Mouse (Mus musculus) skeletal muscle tissue, adult 2 months (tissue): ENCODE measurements at regions not wholly inside any gene's neighbourhood (a gene's known extent, or its start where the extent isn't known, plus 50 kb on each side); places are given as distances from the start of the nearest gene placed in this dataset.

Experiments
- DNase-seq: peaks from one replicate; pipeline ENCODE4 v3.0.0-alpha.2; 2012; ENCODE audit warnings: low read depth, low spot score

GRCm38 (mm10) chr3:83416536-83416935, 288.8 kb downstream of the Dchs2 start:
- DNase-seq: no peak

- DNase-seq: no peak
These were observed 296.5 kb downstream of the Dchs2 start for GRCm38 (mm10) chr3:83424267-83424666.

GRCm38 (mm10) chr3:83429376-83429775, 301.6 kb downstream of the Dchs2 start:
- no peak for DNase-seq

DNA sequence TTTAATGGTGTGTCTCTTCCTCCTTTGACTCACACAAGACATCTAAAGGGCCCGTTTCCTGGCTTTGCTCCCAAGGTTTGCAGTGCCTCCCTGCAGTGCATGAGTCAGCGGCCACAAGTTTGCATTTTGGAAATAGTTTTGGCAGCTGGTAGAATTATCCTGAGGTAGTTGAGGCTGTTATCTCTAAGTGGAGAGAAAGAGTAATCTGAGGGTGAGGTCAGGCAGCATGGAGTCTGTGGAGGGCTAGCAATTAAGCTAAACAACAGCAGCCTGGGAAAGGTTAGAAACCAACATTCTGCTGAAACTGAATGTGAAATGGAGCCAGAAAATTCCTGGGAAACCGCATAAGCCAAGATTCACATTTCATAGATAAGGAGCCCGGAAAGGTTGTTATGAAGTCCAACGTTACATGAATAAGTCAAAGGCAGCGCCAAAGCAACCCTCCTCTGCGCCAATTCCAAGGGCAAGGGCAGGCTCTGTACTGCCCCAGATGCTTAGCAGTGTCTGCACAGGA, 318.5 kb downstream of the Dchs2 start:
- peak; percentile 29 for DNase-seq

- peak; percentile 21 for DNase-seq
These were observed 315.5 kb upstream of the Sfrp2 start for GRCm38 (mm10) chr3:83450662-83451061.

DNA sequence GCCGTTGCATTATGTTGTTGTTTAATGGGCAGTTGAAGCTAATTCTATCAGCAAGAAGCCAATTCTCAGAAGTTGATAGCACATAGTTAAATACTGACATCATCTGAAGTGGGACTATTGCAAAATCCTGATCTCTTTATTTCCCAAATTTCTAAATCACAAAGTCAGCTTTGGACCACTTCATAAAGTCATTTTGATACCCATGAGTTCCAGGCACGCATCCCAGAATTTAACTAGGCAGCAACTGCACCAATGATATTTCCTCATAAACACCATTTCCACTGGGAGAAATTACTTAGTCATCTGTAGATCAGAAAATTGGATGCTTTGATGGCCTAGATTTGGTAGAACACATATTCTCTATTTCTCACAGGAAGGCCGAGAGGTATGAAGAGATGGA, 314.8 kb upstream of the Sfrp2 start:
- peak; percentile 83 for DNase-seq

GRCm38 (mm10) chr3:83453462-83453861, 312.7 kb upstream of the Sfrp2 start:
- DNase-seq: no peak

DNA sequence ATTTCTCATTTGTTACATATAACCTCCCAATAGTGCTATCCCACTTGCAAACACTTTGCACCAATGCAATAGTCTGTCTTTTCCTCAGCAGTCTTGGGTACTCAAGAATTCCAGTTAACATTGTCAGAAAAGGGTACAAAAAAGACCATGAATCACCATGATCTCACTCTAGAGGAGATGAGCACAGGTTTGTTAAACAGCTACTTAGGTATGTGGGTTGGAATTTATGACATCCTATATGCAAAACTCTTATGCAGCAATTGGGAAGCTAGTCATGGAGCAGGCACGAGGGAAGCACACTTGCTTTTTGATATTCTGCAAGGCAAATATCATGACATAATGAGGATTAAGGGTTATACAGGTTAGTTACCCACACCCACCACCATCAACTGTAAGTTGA, 307.7 kb upstream of the Sfrp2 start:
- DNase-seq: no peak

DNA sequence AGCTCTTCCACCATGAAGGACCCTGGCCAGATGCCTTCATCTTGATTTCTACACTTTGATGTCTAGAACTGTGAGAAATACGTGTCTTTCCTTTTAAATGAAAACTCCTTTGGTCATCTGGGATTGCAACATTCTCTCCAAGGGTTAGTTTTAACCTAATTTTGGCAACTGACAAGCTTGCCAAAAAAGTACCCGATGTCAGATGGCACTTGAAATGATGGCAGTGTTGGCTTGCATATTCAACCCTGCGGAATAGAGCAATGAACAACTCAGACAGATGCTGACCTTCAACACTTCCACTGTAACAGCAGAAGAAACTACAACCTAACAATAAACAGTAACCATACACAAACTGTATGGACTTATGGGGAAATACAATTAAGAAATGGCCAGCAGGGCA, 286.9 kb upstream of the Sfrp2 start:
- DNase-seq: no peak

- DNase-seq: no peak
These were observed 285.9 kb upstream of the Sfrp2 start for GRCm38 (mm10) chr3:83480176-83480575.

- DNase-seq: no peak
These were observed 279.9 kb upstream of the Sfrp2 start for GRCm38 (mm10) chr3:83486192-83486716.

DNA sequence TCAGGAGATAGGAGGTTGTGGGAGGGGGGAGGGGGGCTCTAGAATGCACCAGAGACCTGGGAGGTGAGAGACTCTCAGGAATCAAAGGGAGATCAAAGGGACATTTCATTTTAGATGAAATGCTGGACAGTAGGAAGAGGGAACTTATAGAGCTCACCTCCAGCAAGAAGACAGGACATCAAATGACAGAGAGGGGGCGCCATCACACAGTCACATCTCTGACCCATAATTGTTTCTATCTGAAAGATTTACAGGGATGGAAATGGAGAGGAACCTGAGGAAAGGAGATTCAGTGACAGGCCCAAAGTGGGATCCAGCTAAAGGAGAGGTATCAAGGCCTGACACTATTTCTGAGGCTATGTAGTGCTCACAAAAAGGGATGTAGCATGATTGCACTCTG, 270.5 kb upstream of the Sfrp2 start:
- DNase-seq: no peak

DNA sequence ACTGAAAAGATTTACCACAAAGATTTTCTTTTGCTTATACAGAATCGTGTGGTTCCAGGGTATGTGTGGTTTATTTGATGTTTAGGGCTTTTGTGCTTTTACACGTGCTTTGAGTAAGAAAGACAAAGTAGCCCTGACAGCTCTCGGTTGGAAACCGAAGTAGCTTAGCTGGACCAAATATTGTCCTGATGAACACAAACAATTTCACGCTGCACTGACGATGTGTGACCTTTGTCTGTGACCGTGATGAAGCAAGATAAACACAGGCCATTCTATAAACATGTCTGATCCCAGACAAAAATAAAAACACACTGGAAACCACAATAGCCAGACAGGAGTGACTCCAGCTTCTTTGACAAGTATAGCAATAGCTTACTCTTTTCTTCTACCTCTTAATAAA, 262.2 kb upstream of the Sfrp2 start:
- no peak for DNase-seq

- no peak for DNase-seq
These were observed 249.5 kb upstream of the Sfrp2 start for GRCm38 (mm10) chr3:83516614-83517013.

DNA sequence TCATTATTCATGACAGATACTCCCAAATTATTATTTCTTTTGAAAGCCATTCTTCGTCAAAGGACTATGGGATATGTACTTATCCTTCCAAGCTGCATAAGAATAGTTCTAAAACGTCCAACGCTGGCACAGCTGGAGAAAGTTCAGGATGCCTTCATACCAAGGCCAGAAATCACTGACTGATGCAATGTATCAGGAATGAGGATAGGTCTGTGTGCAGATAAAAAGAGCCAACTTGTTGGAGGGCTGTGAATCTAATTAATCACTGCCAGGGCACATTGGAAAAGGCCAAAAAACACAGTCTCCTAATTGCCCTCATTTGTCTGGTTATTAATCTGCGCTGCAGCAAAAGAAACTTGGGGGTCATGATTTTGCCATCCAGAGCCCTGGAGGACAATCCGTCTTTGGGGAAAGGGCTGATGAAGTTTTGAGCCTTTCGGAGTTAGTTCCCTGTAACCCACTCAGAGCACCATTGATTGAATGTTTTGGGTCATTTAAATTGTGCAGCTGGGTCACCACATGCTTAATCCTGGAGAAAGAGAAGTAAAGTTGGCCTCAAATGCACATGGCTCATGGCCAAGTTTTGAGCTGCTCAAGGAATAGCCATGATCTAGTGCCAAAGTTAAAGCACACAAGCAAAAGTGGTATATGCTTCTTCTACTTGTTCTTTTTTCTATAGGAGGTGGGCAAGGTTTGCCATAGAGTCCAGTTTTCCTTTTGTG, 248.0 kb upstream of the Sfrp2 start:
- DNase-seq: no peak

GRCm38 (mm10) chr3:83530243-83530847, 235.8 kb upstream of the Sfrp2 start:
- no peak for DNase-seq

- peak; percentile 25 for DNase-seq
These were observed 229.5 kb upstream of the Sfrp2 start for GRCm38 (mm10) chr3:83536624-83537023.

GRCm38 (mm10) chr3:83537231-83537630, 228.9 kb upstream of the Sfrp2 start:
- no peak for DNase-seq

DNA sequence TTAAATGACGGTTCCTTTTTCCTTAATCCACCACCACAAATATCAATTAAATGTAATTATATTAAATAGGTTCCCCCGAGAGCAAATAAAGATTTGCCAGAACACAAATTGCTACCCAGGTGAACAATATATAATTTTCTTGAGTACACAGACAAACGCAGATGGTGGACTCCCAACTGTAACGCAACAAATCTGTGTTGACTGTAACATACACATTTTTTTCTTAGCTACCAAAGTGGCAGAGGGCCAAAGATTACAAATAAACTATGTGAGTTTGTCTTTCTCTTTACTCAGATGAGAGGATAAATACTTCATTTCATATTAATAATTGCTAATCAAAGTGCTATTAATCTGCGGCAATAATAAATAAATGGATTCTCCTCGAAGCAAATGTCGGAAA, 228.4 kb upstream of the Sfrp2 start:
- DNase-seq: no peak

GRCm38 (mm10) chr3:83538898-83539297, 227.2 kb upstream of the Sfrp2 start:
- no peak for DNase-seq

DNA sequence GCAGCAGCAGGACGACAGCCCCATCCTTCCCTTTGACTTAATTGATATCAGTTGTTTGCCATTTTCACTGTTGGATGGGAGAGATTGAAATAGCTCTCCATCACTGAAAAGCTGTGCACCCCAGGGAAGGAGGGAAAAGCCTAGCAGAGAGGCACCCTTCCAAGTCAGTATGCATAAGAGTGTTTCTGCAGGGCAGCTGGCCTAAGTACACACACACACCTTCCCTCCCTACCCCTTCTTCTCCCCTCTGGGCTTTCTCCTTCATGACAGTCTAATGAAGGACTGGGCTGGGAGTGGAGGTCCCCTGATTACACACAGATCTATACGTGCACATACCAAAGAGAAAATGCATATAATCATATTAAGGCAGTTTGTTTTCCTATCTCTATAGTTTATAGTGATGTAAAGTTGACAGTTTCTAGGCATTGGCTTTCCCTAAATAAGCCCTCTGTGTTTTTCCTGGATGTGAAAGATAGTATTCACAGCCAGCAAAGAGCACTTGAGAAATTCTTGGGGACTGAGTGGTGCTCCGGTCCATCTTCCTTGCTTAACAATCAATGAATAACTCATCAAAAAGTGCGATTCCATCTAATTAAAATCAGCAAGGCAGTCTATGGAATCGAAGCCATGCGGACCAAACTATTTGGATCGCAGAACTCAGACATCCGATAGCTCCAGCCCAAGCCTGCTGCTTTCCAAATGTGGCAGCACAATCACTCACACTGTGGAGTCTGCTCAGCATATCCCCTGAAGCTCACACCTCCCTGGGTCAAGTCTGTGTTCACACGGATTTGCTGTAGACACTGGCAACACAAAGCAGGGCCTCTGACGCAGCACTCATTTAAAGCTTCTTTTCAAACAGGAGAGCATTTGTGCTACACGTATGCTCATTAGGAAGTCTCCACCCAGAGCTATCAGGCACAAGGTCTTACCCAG, 224.9 kb upstream of the Sfrp2 start:
- DNase-seq: no peak
